Mouse (Mus musculus) forebrain, embryonic 14.5 days (tissue): ENCODE data around the gene Tor2a. TPM values are rescaled to one million over a fixed set of nuclear protein-coding genes. Genes with fewer than 3 reads are reported as not detected.
A peak's percentile ranks its signal among the peaks of the same experiment; 100 is the strongest.

Experiments used
- ATAC-seq: fragments of 200-750 bp; cut with Nextera tagmentation; 2 replicates; pipeline ENCODE4 v1.8.0; 2017; ENCODE audit warnings: mild to moderate bottlenecking, moderate library complexity
- DNase-seq: peaks from one replicate; pipeline ENCODE4 v3.0.0-alpha.2; 2015; ENCODE audit warnings: low spot score
- H3K27ac ChIP-seq: fragments of 300-500 bp; sonication (generic); 2 replicates; pipeline ENCODE4 v1.5.1; 2014; ENCODE audit warnings: low read depth, mild to moderate bottlenecking, control low read depth, low read length, moderate library complexity
- H3K27me3 ChIP-seq: fragments of 300-500 bp; sonication (generic); replicated peaks from 2 replicates; pipeline ENCODE4 v1.6.1; 2014; ENCODE audit warnings: low read length, control low read depth, mixed read lengths; ENCODE audit not compliant: control insufficient read depth, insufficient read depth
- H3K36me3 ChIP-seq: fragments of 300-500 bp; sonication (generic); 2 replicates; pipeline ENCODE4 v1.6.1; 2014; ENCODE audit warnings: low read length, control low read depth; ENCODE audit not compliant: control insufficient read depth, insufficient read depth
- H3K4me1 ChIP-seq: fragments of 300-500 bp; sonication (generic); 2 replicates; pipeline ENCODE4 v1.6.1; 2014; ENCODE audit warnings: antibody characterized with exemption, low read length, control low read depth; ENCODE audit not compliant: control insufficient read depth, insufficient read depth
- H3K4me2 ChIP-seq: fragments of 300-500 bp; sonication (generic); 2 replicates; pipeline ENCODE4 v1.6.1; 2014; ENCODE audit warnings: mild to moderate bottlenecking, control low read depth, low read length
- H3K4me3 ChIP-seq: fragments of 300-500 bp; sonication (generic); 2 replicates; pipeline ENCODE4 v1.5.1; 2014; ENCODE audit warnings: low read depth, low read length, control low read depth
- H3K9ac ChIP-seq: fragments of 300-500 bp; sonication (generic); 2 replicates; pipeline ENCODE4 v1.6.1; 2014; ENCODE audit warnings: mild to moderate bottlenecking, low read length, control low read depth, moderate library complexity
- H3K9me3 ChIP-seq: fragments of 300-500 bp; sonication (generic); replicated peaks from 2 replicates; pipeline ENCODE4 v1.6.1; 2016; ENCODE audit warnings: low read length, control low read depth, mixed read lengths; ENCODE audit not compliant: control insufficient read depth
- WGBS: fragments of 180-500 bp; shearing (Covaris S2); extraction: QIAGEN DNeasy Blood & Tissue Kit; methylation state at CpG from one replicate; pipeline ENCODE4 v1.1.7; 2014; 5-methylcytosine and 5-hydroxymethylcytosine counted together
- polyA plus RNA-seq: library from polyadenylated mRNA; unstranded; fragments of >200 nt; fragmentation: Nextera tagmentation; extraction: Ambion mirVana; gene quantifications from 2 replicates; pipeline ENCODE4 v1.2.1, GENCODE M21; 2014

Gene Tor2a
- polyA plus RNA-seq: 67.9 and 71.2 TPM in 2 replicates

DNA sequence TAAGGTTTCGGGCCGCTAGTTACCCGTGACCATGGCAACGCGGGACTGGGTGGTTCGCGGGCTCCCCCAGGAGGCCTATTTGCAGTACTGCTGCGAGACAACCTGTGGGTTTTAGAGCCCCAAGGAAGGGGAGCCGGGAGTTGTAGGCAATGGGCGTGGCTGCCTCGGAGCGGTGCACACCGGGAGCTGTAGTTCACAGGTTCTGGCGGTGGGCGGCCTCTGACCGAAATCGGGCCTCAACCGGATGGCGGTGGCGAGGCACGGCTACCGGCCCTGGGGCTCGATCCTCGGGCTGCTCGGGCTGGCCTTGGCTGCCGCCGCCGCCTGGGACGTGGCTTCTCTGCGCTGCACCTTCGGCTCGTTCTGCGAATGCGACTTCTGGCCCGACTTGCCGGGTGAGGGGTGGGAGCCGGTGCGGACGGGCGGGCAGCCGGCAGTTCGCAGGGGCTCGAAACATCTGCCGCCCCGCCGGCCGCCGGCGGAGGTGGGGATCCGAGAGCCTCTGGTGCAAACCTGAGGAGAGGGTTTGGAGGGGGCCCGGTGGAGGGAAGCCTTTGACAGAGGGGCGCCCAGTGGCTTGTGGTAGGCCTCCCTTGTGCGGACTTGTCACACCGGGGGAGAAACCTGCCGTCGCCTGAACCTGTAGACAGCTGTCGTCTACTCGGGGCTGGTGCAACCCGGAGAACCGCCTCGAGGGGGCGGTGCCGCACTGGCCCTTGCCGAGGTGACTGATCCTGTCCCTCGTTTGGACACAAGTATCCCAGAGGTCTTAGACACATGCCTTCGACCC lies at the start of gene Tor2a:
TSS of gene Tor2a (plus strand) at position 179 of the 790 bp plus-strand sequence.
- H3K36me3 ChIP-seq: peaks cover 50% of the 10 kb centered on the region

DNA sequence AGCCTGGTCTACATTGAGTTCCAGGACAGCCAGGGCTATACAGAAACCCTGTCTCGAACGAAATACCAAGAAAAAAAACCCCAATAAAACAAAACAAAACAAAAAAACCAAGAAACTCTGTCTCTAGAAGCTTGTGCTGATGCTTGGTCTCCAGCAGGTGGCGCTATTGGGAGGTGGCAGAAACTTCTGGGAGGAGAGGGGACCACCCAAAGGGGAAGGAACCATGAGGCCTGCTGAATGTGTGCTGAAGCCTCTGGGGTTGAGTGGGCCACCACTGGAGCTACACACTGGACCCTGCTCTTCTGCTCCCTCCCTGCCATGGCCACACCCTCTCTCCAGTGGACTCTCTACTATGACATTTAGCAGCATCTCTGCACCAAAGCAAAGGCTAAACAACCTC lies 48.4 kb upstream of the Tor2a start:
- Histone ChIP-seq H3K4me1 (peaks cover 8% of the 10 kb centered on the region), H3K9me3 (no peaks in the 10 kb centered on the region), H3K27ac (no peak overlapping the region), H3K4me3 (no peak overlapping the region), H3K4me2 (no peak overlapping the region), H3K9ac (no peak overlapping the region), H3K27me3 (no peaks in the 10 kb centered on the region), H3K36me3 (peaks cover 75% of the 10 kb centered on the region)
- ATAC-seq (no peak), DNase-seq (peak; percentile 81)
- WGBS: 28% methylated on average over 3 of the region's 3 CpGs

More for the DNA sequence above, at the start of gene Tor2a:
- H3K9me3 ChIP-seq: no peaks in the 10 kb centered on the region
- under 1% methylated on average over 60 of the region's 66 CpGs for WGBS
- DNase-seq (peak; percentile 99), ATAC-seq (peak; percentile 96)
- H3K4me3 ChIP-seq: peak within 1 kb of the TSS; percentile 76
- peak within 1 kb of the TSS; percentile 56 for H3K4me2 ChIP-seq
- peak within 1 kb of the TSS; percentile 89 for H3K27ac ChIP-seq
- 0 out of 2 replicates have a peak, but pooled peaks cover 5% of the 10 kb centered on the region for H3K4me1 ChIP-seq
- H3K9ac ChIP-seq: peak within 1 kb of the TSS; percentile 90
- no peaks in the 10 kb centered on the region for H3K27me3 ChIP-seq

DNA sequence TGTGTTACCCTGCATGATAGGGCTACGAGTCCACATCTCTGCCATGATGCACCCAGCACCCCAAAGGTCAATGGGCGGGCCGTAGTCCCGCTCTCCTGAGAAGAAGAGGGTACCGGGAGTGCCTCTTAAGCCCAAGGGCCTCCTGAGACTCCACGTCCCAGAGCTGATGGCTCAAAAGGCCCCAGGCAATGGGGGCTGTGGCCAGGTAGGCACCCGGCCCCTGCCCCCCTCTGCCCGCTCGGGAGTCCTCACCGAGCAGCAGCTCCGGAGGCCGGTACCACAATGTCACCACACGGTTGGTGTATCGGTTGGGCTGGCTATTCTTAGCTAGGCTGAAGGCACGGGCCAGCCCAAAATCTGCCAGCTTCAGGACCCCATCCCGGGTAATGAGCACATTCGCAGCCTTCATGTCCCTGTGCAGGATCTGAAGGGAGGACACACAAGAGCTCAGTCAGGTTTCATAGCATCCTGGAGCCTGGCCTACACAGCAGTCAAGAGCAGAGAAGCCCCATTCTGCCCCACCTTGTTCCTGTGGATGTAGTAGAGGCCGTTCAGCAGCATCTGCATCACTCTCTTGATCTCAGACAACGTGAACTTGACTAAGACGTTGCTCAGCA lies 47.4 kb upstream of the Tor2a start:
- WGBS: 93% methylated on average over 20 of the region's 20 CpGs
- Histone ChIP-seq H3K4me1 (peaks cover 14% of the 10 kb centered on the region), H3K36me3 (peaks cover 65% of the 10 kb centered on the region), H3K9me3 (no peaks in the 10 kb centered on the region), H3K4me3 (no peak overlapping the region), H3K9ac (no peak overlapping the region), H3K27ac (no peak overlapping the region), H3K4me2 (no peak overlapping the region), H3K27me3 (no peaks in the 10 kb centered on the region)
- ATAC-seq (no peak), DNase-seq (no peak)

- 87% methylated on average over 5 of the region's 5 CpGs for WGBS
- ATAC-seq (no peak), DNase-seq (no peak)
- Histone ChIP-seq H3K36me3 (peaks cover 59% of the 10 kb centered on the region), H3K4me3 (no peak overlapping the region), H3K9ac (no peak overlapping the region), H3K27me3 (no peaks in the 10 kb centered on the region), H3K4me2 (no peak overlapping the region), H3K4me1 (peaks cover 14% of the 10 kb centered on the region), H3K27ac (no peak overlapping the region), H3K9me3 (no peaks in the 10 kb centered on the region)
Observed at GRCm38 (mm10) chr2:32710425-32710824, 46.6 kb upstream of the Tor2a start.

- H3K27ac ChIP-seq: no peak overlapping the region
- H3K4me1 ChIP-seq: peaks cover 14% of the 10 kb centered on the region
- H3K36me3 ChIP-seq: peaks cover 48% of the 10 kb centered on the region
- no peaks in the 10 kb centered on the region for H3K9me3 ChIP-seq
- 31% methylated on average over 9 of the region's 9 CpGs for WGBS
- peak overlapping the region; percentile 89 for H3K4me3 ChIP-seq
- peak overlapping the region; percentile 72 for H3K9ac ChIP-seq
- no peak for ATAC-seq
- no peak for DNase-seq
- peak overlapping the region; percentile 90 for H3K4me2 ChIP-seq
- H3K27me3 ChIP-seq: no peaks in the 10 kb centered on the region
Observed at GRCm38 (mm10) chr2:32711301-32712056, 45.6 kb upstream of the Tor2a start.

DNA sequence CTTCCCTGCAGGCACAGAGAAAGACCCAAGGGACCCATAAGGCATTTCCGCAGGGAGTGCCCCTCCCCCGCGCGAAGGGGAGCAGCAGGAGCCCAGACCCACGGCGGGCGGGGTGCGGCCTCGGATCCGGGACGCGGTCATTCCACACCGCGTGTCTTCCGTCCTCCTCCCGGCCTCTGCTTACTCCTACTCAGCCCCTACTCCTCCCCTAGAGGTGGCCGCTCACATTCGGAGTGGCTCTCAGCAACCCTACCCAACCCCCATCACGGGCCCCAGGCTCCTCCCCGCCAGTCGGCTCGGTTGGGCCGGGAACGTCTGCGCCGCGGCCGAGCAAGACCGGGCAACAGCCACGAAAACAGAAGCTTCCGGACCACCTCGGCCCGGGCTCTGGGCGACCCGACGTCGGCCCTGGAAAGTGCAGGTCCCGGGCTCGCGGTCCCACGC lies 44.9 kb upstream of the Tor2a start:
- peaks cover 42% of the 10 kb centered on the region for H3K36me3 ChIP-seq
- peaks cover 14% of the 10 kb centered on the region for H3K4me1 ChIP-seq
- H3K9me3 ChIP-seq: no peaks in the 10 kb centered on the region
- H3K27me3 ChIP-seq: no peaks in the 10 kb centered on the region
- H3K27ac ChIP-seq: peak overlapping the region; percentile 97
- peak overlapping the region; percentile 72 for H3K9ac ChIP-seq
- WGBS: under 1% methylated on average over 41 of the region's 41 CpGs
- peak; percentile 16 for ATAC-seq
- H3K4me3 ChIP-seq: peak overlapping the region; percentile 89
- DNase-seq: peak; percentile 41
- peak overlapping the region; percentile 90 for H3K4me2 ChIP-seq

DNA sequence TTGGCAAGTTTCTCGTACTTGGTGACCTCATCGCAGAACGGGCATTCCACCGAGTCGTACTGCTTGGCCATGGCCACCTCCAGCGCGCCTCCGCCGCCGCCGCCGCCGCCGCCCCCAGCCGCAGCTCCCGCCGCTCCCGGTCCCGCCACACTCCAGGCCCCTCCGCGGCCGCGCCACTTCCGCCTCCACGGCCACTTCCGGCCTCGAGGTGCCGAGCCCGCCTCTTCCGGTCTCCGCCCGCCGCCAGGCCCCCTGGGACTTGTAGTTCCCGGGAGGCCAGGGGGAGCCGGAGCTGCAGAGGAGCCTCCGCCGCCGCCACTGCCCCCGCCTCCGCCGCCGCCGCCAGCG lies 44.5 kb upstream of the Tor2a start:
- H3K9ac ChIP-seq: peak overlapping the region; percentile 72
- peak overlapping the region; percentile 89 for H3K4me3 ChIP-seq
- ATAC-seq (peak; percentile 91), DNase-seq (peak; percentile 95)
- H3K9me3 ChIP-seq: no peaks in the 10 kb centered on the region
- H3K36me3 ChIP-seq: peaks cover 37% of the 10 kb centered on the region
- no peaks in the 10 kb centered on the region for H3K27me3 ChIP-seq
- peaks cover 14% of the 10 kb centered on the region for H3K4me1 ChIP-seq
- H3K27ac ChIP-seq: peak overlapping the region; percentile 97
- under 1% methylated on average over 28 of the region's 44 CpGs for WGBS
- peak overlapping the region; percentile 90 for H3K4me2 ChIP-seq

DNA sequence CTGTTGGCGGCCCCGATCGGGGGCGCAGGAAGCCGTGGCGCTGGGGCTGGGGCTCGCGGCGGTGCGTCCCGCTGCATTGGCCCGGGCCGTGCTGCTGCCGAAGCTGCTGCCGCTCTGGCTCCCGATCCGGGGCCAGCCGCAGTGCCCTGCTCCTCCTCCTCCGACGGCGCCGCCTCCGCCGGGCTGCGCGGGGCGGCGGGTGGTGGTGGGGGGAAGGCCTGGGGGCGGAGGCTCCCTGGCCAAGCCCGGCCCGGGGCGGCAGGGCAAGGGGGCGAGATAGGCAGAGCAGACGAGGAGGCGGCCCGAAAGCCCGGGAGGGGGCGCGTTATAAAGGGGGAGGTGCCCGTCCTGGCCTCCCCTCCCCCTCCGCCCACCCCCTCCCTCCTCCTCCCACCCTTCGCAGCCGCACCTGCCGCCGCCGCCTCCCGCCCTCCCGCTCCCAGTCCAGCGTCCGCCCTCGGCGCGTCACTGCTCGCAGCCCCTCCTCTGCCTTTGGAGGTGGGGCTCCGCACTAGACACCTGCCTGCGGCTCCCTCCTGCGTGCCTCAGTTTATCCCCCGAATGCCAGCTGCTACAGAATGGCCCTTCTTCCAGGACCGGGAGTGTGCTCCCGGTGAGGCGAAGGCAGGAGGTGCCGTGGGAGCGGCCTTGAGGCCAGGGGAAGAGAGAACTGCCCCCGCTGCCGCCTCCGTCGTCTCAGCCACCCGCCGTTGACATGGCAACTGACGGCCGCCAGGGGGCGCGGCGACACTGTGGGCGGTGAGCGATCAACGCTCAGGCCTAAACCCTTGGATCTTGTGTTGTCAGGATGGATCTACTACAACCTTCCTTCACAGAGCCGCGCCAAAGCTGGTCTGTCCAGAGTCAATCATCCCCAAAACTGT lies 43.9 kb upstream of the Tor2a start, which contains the start of gene Cdk9:
TSS of gene Cdk9 (minus strand) at position 143 of the 884 bp plus-strand sequence.
- Histone ChIP-seq H3K36me3 (peaks cover 31% of the 10 kb centered on the region), H3K27me3 (no peaks in the 10 kb centered on the region), H3K4me2 (peak within 1 kb of the TSS; percentile 90), H3K9me3 (no peaks in the 10 kb centered on the region), H3K4me1 (peaks cover 14% of the 10 kb centered on the region), H3K4me3 (peak within 1 kb of the TSS; percentile 89), H3K27ac (peak within 1 kb of the TSS; percentile 97), H3K9ac (peak within 1 kb of the TSS; percentile 72)
- under 1% methylated on average over 44 of the region's 79 CpGs for WGBS
- DNase-seq: peak; percentile 93
- peak; percentile 92 for ATAC-seq
